Mouse (Mus musculus) small intestine, adult 2 months (tissue): ENCODE results near the gene Ankrd13d.

Experiments used
- CTCF ChIP-seq: fragments of 200-500 bp; IDR thresholded peaks from 2 replicates; pipeline ENCODE4 v1.5.1; 2012; ENCODE audit warnings: low read depth, mild to moderate bottlenecking, control low read depth, inconsistent platforms, low read length, moderate library complexity, mixed read lengths; ENCODE audit not compliant: insufficient replicate concordance, insufficient read length; ENCODE audit errors: extremely low read depth
- POLR2A ChIP-seq: fragments of 200-500 bp; IDR thresholded peaks from 2 replicates; pipeline ENCODE4 v1.6.1; 2012; ENCODE audit warnings: low read depth, mild to moderate bottlenecking, control low read depth, inconsistent platforms, low read length, moderate library complexity

DNA sequence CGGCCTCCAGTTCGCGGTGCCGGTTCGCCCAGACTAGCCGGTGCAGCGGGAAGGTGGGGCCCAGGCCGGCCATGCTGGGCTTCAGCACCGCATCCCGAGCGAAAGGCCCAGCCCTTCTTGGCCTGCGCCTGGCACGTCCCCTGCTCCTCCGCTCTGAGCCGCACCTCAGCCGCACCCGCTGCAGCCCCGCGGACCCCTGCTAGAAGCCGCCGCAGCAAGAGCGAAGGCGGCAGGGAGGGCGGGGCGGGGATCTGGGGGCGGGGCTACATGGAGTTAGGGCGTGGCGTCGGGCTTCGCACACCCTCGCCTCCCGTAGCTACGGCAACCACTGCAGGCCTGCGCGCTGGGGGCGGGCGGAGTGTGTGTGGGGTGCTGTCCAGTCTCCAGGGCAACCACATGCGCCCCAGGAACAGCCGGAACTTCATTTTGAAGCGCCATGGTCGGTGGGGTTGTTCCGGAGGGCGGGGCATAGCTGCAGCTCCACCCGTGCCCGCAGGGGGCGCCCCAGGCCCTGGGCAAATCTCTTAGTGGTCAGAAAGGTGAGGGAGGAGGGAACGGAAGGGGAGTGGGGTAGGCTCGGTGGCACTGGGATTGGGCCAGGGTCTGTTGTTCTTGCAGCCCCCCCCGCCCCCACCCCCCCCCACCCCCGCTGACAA is at the start of gene Ankrd13d:
- TF ChIP-seq CTCF: peak; percentile 75
- TF ChIP-seq POLR2A: no peak
